In genomic region chr3:144412538-144413272, GRCm38 (mm10) we compare ENCODE assay signal across 9 mouse cellular contexts.
DNase-seq lines count a peak whose midpoint lies in the region; ATAC-seq and TF ChIP-seq lines count a peak whose summit lies in the region.
"Had no signal": no experiment of that assay in that cellular context is flagged by ENCODE, and none has a peak within 500 bp of the region (broad histone marks: within the 10 kb centered on the region; RNA-seq: fewer than 3 reads in every experiment).

No protein-coding gene starts in this region.

- no peaks in the 10 kb centered on the region; the same call in 1 of the 2 replicates for H3K27me3 ChIP-seq in hindbrain, embryonic 10.5 days (ENCODE audit: insufficient read depth, poor library complexity, severe bottlenecking)
- H3K27me3 ChIP-seq in midbrain, embryonic 14.5 days (ENCODE audit: control insufficient read depth, insufficient read depth, low read length), result no peaks in the 10 kb centered on the region
- H3K27me3 ChIP-seq: limb, embryonic 15.5 days had no signal

- peaks cover 0 to 11% of the 10 kb centered on the region in 2 experiments; a peak in 1 of 4 replicates for H3K4me1 ChIP-seq in ES-E14 (ENCODE audit: control insufficient read depth in 2 of 2, insufficient read depth in 2 of 2, low read length in 2 of 2, poor library complexity in 1 of 2)
- peaks cover 31% of the 10 kb centered on the region for H3K4me1 ChIP-seq in hindbrain, embryonic 10.5 days (replicated peaks)
- peaks cover 30% of the 10 kb centered on the region for H3K4me1 ChIP-seq in midbrain, embryonic 14.5 days (ENCODE audit: control insufficient read depth, insufficient read depth, low read length)

- H3K27ac ChIP-seq in ES-E14 (ENCODE audit: insufficient read depth, low read depth, low read length, poor library complexity, severe bottlenecking), result peak overlapping the region; percentile 80
- H3K27ac ChIP-seq in hindbrain, embryonic 10.5 days, result peak overlapping the region; percentile 74
- H3K27ac ChIP-seq in midbrain, embryonic 14.5 days (replicated peaks; ENCODE audit: low read depth, low read length), result no peak overlapping the region; the same call in 1 of the 2 replicates
- H3K27ac ChIP-seq: limb, embryonic 15.5 days had no signal

- no peak overlapping the region for H3K4me3 ChIP-seq in ES-E14 (ENCODE audit: insufficient read depth in 1 of 2, low read depth in 1 of 2, low read length in 2 of 2, poor library complexity in 1 of 2, severe bottlenecking in 1 of 2)
- H3K4me3 ChIP-seq in hindbrain, embryonic 10.5 days, result peak overlapping the region; percentile 23
- H3K4me3 ChIP-seq in midbrain, embryonic 14.5 days (replicated peaks; ENCODE audit: low read depth, low read length), result no peak overlapping the region; the same call in 1 of the 2 replicates
- H3K4me3 ChIP-seq: limb, embryonic 15.5 days had no signal

- peak overlapping the region; percentile 43 for H3K4me2 ChIP-seq in midbrain, embryonic 14.5 days (ENCODE audit: low read length)
- H3K4me2 ChIP-seq: limb, embryonic 15.5 days had no signal

- in situ Hi-C loops in ES-E14 (cut with MboI; ENCODE audit: low sequenced_read_pairs in 2 of 2, unreplicated experiment in 2 of 2), result no loop called here

- ATAC-seq in midbrain, embryonic 14.5 days (ENCODE audit: low FRiP score, low TSS enrichment), result peak; percentile 73
- no peak for ATAC-seq in monocyte, adult 5-6 weeks (replicated peaks; ENCODE audit: insufficient number of reproducible peaks, low FRiP score, low TSS enrichment, poor library complexity, severe bottlenecking)

- no peak overlapping the region; the same call in 1 of the 2 replicates for H3K9ac ChIP-seq in ES-E14 (ENCODE audit: insufficient read depth, low read depth, low read length, poor library complexity, severe bottlenecking)
- H3K9ac ChIP-seq in midbrain, embryonic 14.5 days (replicated peaks; ENCODE audit: low read length), result no peak overlapping the region
- H3K9ac ChIP-seq: limb, embryonic 15.5 days had no signal

- peak; percentile 80 for DNase-seq in A20 (ENCODE audit: low read depth, low spot score)
- peak; percentile 77 for DNase-seq in ES-E14 (ENCODE audit: low read depth, low spot score)
- DNase-seq in hindbrain, embryonic 10.5 days (ENCODE audit: low spot score), result peak; percentile 73
- peak; percentile 62 for DNase-seq in midbrain, embryonic 14.5 days
- DNase-seq in gastrocnemius, adult 8-10 months (ENCODE audit: low spot score in 2 of 2), result no peak
- DNase-seq in right cerebral cortex, postnatal 4 days, result no peak
- DNase-seq in urinary bladder, postnatal 25 days (ENCODE audit: low spot score), result no peak

- no peaks in the 10 kb centered on the region for H3K9me3 ChIP-seq in ES-E14 (ENCODE audit: control insufficient read depth, insufficient read depth, low read depth, low read length)
- peaks cover 10% of the 10 kb centered on the region for H3K9me3 ChIP-seq in hindbrain, embryonic 10.5 days
- H3K9me3 ChIP-seq in midbrain, embryonic 14.5 days (ENCODE audit: control insufficient read depth, low read length), result no peaks in the 10 kb centered on the region
- H3K9me3 ChIP-seq: limb, embryonic 15.5 days had no signal

- WGBS in hindbrain, embryonic 10.5 days, result 0% methylated on average over 10 of the region's 10 CpGs
- WGBS in midbrain, embryonic 14.5 days, result 1% methylated on average over 10 of the region's 10 CpGs

- no peaks in the 10 kb centered on the region for H3K36me3 ChIP-seq in ES-E14 (ENCODE audit: control insufficient read depth, insufficient read depth, low read length, poor library complexity, severe bottlenecking)
- no peaks in the 10 kb centered on the region for H3K36me3 ChIP-seq in hindbrain, embryonic 10.5 days
- H3K36me3 ChIP-seq in midbrain, embryonic 14.5 days (ENCODE audit: control insufficient read depth, insufficient read depth, low read length), result no peaks in the 10 kb centered on the region
- H3K36me3 ChIP-seq: limb, embryonic 15.5 days had no signal

TF ChIP-seq in ES-E14, 5 proteins besides CTCF, POLR2A, EP300 and RAD21:
- TF ChIP-seq CHD2 (IDR thresholded peaks at IDR 0.05; ENCODE audit: low read depth, low read length), result no peak
- TF ChIP-seq ZC3H11A (IDR thresholded peaks at IDR 0.05; ENCODE audit: borderline replicate concordance, low read depth, low read length), result no peak
- TF ChIP-seq MAFK (IDR thresholded peaks at IDR 0.05; ENCODE audit: insufficient read depth, low read depth, low read length), result no peak
- TF ChIP-seq ZNF384 (IDR thresholded peaks at IDR 0.05; ENCODE audit: low read depth, low read length), result no peak
- no peak for TF ChIP-seq HCFC1 (IDR thresholded peaks at IDR 0.05; ENCODE audit: borderline replicate concordance, insufficient read depth, low read length)

Comparison
In these comparisons a context has a peak if more than half of its experiments do, and no peak if none do; other contexts are left out.
1. DNase-seq: peak in A20 (single experiment), ES-E14 (single experiment), hindbrain, embryonic 10.5 days (single experiment) and midbrain, embryonic 14.5 days (single experiment); none in gastrocnemius, adult 8-10 months (0 of 2), right cerebral cortex, postnatal 4 days (single experiment) and urinary bladder, postnatal 25 days (single experiment).